Mouse (Mus musculus): ENCODE data around the gene Slc5a3. TPM values are rescaled to one million over a fixed set of nuclear protein-coding genes. Genes with fewer than 3 reads are reported as not detected.
"Not testable (repeated sequence)": the region's sequence is repeated elsewhere in the genome, so short reads cannot be mapped to it uniquely, and the experiment has no call there.

Gene Slc5a3
- polyA plus RNA-seq, 1 experiment from 2014 or later = 5.7 TPM

DNA sequence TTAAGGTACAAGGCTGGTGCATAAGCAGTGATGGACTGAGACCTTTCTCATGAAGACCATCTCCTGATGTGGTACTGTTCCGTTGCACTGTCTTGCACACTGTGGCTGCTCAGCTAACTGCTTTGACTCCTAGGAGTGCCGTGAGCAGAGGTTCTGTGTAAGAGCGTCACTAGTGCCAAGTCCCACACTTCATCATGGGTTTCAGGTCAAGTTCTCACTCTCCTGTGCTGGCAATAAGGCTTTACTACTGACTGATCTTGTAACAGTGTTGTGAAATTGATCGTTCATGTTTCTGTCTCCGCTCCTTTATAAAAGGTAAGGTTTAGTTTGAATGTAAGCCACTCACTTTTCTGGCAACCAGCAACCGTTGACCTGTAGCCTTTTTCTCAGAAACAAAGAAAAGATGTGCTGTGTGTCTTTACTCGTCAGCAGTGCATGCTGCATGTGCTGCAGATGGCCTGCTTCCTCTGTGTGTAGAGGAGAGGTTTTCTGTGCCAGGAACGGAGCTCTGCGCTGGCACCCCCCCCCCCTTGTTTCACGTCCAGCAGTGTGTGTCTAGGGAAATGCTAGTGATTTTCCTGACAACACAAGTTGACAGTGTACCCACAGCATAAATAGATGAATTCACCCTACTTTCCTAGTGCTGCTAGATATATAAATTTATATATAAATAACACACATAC is 25.8 kb downstream of the Slc5a3 start:
- no peaks in the 10 kb centered on the region for H3K9me3 ChIP-seq (replicated peaks; ENCODE audit: control insufficient read depth, low read length)
- H3K9ac ChIP-seq (ENCODE audit: low read depth, low read length) = no peak overlapping the region
- WGBS (ENCODE audit: insufficient replicate concordance) = 82% methylated on average over 10 of the region's 10 CpGs
- H3K4me2 ChIP-seq = no peak overlapping the region
- H3K4me3 ChIP-seq (ENCODE audit: low read depth, low read length) = no peak overlapping the region
- H3K4me1 ChIP-seq (ENCODE audit: control insufficient read depth, insufficient read depth, low read length) = no peaks in the 10 kb centered on the region
- no peak overlapping the region for H3K27ac ChIP-seq (ENCODE audit: low read depth, low read length)
- peaks cover 4% of the 10 kb centered on the region; the same call in 1 of the 2 replicates for H3K36me3 ChIP-seq (ENCODE audit: control insufficient read depth, insufficient read depth, low read length)
- no peaks in the 10 kb centered on the region for H3K27me3 ChIP-seq (ENCODE audit: control insufficient read depth, insufficient read depth, low read length)
- ATAC-seq (replicated peaks; ENCODE audit: insufficient number of reproducible peaks, low FRiP score, low TSS enrichment) = no peak

DNA sequence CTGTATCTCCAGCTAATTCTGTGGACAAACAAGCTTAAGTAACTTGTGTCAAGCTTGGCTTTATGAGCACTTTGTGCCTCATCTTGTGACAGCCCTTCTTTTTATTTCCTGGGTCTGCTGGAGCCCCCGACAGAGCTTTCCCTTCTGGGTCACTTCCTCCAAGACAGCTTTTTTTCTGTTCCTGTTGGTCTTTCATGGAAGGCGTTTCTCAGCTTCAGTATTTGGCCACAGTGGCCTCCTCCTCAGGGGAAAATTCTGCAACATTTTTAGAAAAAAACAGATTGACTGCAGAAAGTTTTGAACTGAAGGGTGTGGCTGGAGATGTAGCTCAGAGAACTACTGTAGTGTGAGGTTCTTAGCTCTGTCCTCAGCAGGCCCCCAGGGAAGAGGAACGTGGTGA is 31.1 kb downstream of the Slc5a3 start:
- Histone ChIP-seq H3K9ac (ENCODE audit: low read depth, low read length) (no peak overlapping the region), H3K4me2 (no peak overlapping the region), H3K27ac (ENCODE audit: low read depth, low read length) (no peak overlapping the region), H3K4me3 (ENCODE audit: low read depth, low read length) (no peak overlapping the region), H3K27me3 (ENCODE audit: control insufficient read depth, insufficient read depth, low read length) (no peaks in the 10 kb centered on the region), H3K9me3 (replicated peaks; ENCODE audit: control insufficient read depth, low read length) (no peaks in the 10 kb centered on the region), H3K36me3 (ENCODE audit: control insufficient read depth, insufficient read depth, low read length) (no peaks in the 10 kb centered on the region), H3K4me1 (ENCODE audit: control insufficient read depth, insufficient read depth, low read length) (no peaks in the 10 kb centered on the region)
- 77% methylated on average over 3 of the region's 3 CpGs for WGBS (ENCODE audit: insufficient replicate concordance)
- no peak for ATAC-seq (replicated peaks; ENCODE audit: insufficient number of reproducible peaks, low FRiP score, low TSS enrichment)

DNA sequence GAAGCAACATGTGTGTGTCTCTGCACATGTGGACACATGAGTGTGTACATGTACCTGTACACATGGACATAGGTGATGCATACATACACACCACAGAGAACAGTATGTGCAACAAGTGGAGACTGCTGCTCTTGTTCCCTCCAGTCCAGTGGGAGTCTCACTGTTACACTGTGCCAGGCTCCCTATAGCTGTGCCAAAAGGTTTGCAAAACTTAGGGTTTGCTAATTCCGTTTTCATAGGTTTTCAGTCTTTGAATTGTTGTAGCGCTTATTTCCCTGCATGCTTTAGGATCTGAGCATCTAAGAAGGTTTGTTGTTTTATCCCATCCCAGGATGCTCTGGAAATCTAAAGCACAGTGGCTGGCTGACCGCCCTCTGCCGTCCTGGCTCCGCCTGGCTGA is 33.8 kb downstream of the Slc5a3 start:
- Histone ChIP-seq H3K9ac (ENCODE audit: low read depth, low read length) (no peak overlapping the region), H3K4me1 (ENCODE audit: control insufficient read depth, insufficient read depth, low read length) (no peaks in the 10 kb centered on the region), H3K27ac (ENCODE audit: low read depth, low read length) (no peak overlapping the region), H3K36me3 (ENCODE audit: control insufficient read depth, insufficient read depth, low read length) (no peaks in the 10 kb centered on the region), H3K4me3 (ENCODE audit: low read depth, low read length) (no peak overlapping the region), H3K9me3 (replicated peaks; ENCODE audit: control insufficient read depth, low read length) (no peaks in the 10 kb centered on the region), H3K27me3 (ENCODE audit: control insufficient read depth, insufficient read depth, low read length) (no peaks in the 10 kb centered on the region), H3K4me2 (no peak overlapping the region)
- no peak for ATAC-seq (replicated peaks; ENCODE audit: insufficient number of reproducible peaks, low FRiP score, low TSS enrichment)
- 77% methylated on average over 5 of the region's 5 CpGs for WGBS (ENCODE audit: insufficient replicate concordance)

DNA sequence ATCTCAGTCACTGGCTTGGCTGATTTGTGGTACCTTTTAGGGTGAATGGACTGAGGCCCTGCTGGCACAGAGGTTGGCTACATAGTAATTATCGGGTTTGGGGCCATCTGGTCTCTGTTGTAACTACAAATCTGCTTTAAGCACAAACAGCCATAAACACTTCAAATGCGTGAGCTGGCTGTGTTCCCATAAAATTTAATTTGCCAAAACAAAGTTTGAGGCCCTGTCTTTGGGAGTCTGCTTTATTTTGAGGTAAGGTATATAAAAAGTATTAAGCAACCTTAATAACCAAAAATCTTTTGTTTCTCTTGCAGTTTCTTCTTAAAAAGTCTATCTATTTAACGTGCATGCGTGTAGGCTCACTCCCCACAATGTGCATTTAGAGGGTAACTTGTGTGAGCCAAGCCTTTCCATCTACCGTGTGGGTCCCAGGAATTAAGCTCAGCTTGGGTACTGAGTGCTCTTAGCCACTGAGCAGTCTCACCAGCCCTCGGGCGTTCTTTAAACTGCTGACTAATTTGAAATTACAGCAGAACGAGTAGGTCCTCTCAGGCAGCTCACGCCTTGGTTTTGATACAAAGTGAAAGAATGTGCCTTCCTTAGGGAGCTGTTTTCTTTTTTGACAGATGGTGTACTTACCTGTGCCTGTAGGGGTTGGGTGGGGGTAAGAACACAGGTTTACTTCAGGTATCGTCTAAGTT is 40.4 kb downstream of the Slc5a3 start:
- Histone ChIP-seq H3K27me3 (ENCODE audit: control insufficient read depth, insufficient read depth, low read length) (no peaks in the 10 kb centered on the region), H3K9me3 (replicated peaks; ENCODE audit: control insufficient read depth, low read length) (no peaks in the 10 kb centered on the region), H3K9ac (ENCODE audit: low read depth, low read length) (no peak overlapping the region), H3K4me2 (no peak overlapping the region), H3K27ac (ENCODE audit: low read depth, low read length) (no peak overlapping the region), H3K36me3 (ENCODE audit: control insufficient read depth, insufficient read depth, low read length) (no peaks in the 10 kb centered on the region), H3K4me3 (ENCODE audit: low read depth, low read length) (no peak overlapping the region), H3K4me1 (ENCODE audit: control insufficient read depth, insufficient read depth, low read length) (no peaks in the 10 kb centered on the region)
- WGBS (ENCODE audit: insufficient replicate concordance) = 87% methylated on average over 10 of the region's 10 CpGs
- ATAC-seq (replicated peaks; ENCODE audit: insufficient number of reproducible peaks, low FRiP score, low TSS enrichment) = no peak

DNA sequence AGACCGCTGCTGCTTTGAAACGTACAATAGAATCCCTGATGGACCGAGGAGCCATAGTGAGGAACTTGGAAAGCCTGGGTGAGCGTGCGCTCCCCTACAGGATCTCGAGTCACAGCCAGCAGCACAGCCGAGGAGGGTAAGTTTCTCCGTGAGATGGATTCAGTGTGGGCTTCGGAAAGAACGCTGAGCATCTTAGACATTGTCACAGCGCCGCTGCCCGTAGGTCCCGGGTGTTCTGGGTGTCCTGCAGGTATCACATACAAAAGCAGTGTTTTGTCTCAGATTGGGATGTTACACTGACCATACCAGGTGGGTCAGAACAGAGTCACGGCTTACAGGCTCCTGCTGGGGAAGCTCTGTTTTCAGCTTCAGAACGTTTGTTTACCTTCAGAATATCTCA is 41.5 kb downstream of the Slc5a3 start:
- H3K27me3 ChIP-seq (ENCODE audit: control insufficient read depth, insufficient read depth, low read length) = no peaks in the 10 kb centered on the region
- no peak for ATAC-seq (replicated peaks; ENCODE audit: insufficient number of reproducible peaks, low FRiP score, low TSS enrichment)
- no peaks in the 10 kb centered on the region for H3K9me3 ChIP-seq (replicated peaks; ENCODE audit: control insufficient read depth, low read length)
- H3K4me3 ChIP-seq (ENCODE audit: low read depth, low read length) = no peak overlapping the region
- no peak overlapping the region for H3K27ac ChIP-seq (ENCODE audit: low read depth, low read length)
- 86% methylated on average over 16 of the region's 16 CpGs for WGBS (ENCODE audit: insufficient replicate concordance)
- peaks cover 4% of the 10 kb centered on the region; the same call in 1 of the 2 replicates for H3K4me1 ChIP-seq (ENCODE audit: control insufficient read depth, insufficient read depth, low read length)
- H3K9ac ChIP-seq (ENCODE audit: low read depth, low read length) = no peak overlapping the region
- no peak overlapping the region for H3K4me2 ChIP-seq
- H3K36me3 ChIP-seq (ENCODE audit: control insufficient read depth, insufficient read depth, low read length) = no peaks in the 10 kb centered on the region

DNA sequence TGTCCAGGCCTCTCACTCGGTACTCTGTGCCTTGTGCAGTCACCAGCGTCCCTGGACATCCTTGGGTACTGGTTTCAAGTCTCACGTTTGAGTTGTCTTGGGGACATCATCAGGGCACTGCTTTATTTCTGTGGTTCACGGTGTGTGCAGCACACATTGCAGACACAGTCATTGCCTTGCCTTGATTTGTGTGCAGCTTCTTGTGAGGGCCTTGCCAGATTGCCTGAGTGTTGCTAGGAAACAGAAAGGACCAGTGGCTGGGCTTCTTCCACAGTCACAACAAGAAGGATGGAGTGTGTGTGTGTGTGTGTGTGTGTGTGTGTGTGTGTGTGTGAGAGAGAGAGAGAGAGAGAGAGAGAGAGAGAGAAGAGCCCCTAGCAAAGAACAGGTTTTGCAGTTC is 42.0 kb downstream of the Slc5a3 start:
- no peak overlapping the region for H3K4me3 ChIP-seq (ENCODE audit: low read depth, low read length)
- H3K4me1 ChIP-seq (ENCODE audit: control insufficient read depth, insufficient read depth, low read length) = peaks cover 9% of the 10 kb centered on the region; the same call in 1 of the 2 replicates
- 83% methylated on average over 4 of the region's 4 CpGs for WGBS (ENCODE audit: insufficient replicate concordance)
- no peak overlapping the region for H3K27ac ChIP-seq (ENCODE audit: low read depth, low read length)
- H3K27me3 ChIP-seq (ENCODE audit: control insufficient read depth, insufficient read depth, low read length) = no peaks in the 10 kb centered on the region
- no peak overlapping the region for H3K4me2 ChIP-seq
- H3K9ac ChIP-seq (ENCODE audit: low read depth, low read length) = no peak overlapping the region
- H3K36me3 ChIP-seq (ENCODE audit: control insufficient read depth, insufficient read depth, low read length) = no peaks in the 10 kb centered on the region
- H3K9me3 ChIP-seq (replicated peaks; ENCODE audit: control insufficient read depth, low read length) = no peaks in the 10 kb centered on the region
- no peak for ATAC-seq (replicated peaks; ENCODE audit: insufficient number of reproducible peaks, low FRiP score, low TSS enrichment)

DNA sequence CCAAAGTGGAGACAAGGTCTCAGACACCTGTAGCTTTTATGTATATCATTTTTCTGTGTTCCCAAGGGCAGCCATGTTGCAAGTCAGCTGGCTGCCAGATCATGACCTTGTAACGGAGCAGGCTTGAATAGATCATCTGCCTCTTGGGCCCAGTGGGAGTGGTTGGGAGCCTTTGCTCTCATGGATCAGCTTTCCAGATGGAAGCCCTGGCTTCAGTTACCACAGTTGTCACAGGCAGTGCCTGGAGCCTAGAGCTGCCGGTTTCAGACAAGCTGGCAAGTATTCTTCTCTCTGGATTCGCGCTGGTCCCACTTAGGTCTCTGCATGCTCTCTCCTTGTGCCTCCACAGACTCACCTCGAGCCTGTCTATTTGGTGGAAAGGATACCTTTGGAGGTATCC is 44.0 kb downstream of the Slc5a3 start:
- Histone ChIP-seq H3K36me3 (ENCODE audit: control insufficient read depth, insufficient read depth, low read length) (no peaks in the 10 kb centered on the region), H3K4me2 (no peak overlapping the region), H3K9ac (ENCODE audit: low read depth, low read length) (no peak overlapping the region), H3K27ac (ENCODE audit: low read depth, low read length) (no peak overlapping the region), H3K9me3 (replicated peaks; ENCODE audit: control insufficient read depth, low read length) (no peaks in the 10 kb centered on the region), H3K4me1 (ENCODE audit: control insufficient read depth, insufficient read depth, low read length) (peaks cover 9% of the 10 kb centered on the region; the same call in 1 of the 2 replicates), H3K27me3 (ENCODE audit: control insufficient read depth, insufficient read depth, low read length) (no peaks in the 10 kb centered on the region), H3K4me3 (ENCODE audit: low read depth, low read length) (no peak overlapping the region)
- ATAC-seq (replicated peaks; ENCODE audit: insufficient number of reproducible peaks, low FRiP score, low TSS enrichment) = no peak
- WGBS (ENCODE audit: insufficient replicate concordance) = 74% methylated on average over 5 of the region's 5 CpGs

DNA sequence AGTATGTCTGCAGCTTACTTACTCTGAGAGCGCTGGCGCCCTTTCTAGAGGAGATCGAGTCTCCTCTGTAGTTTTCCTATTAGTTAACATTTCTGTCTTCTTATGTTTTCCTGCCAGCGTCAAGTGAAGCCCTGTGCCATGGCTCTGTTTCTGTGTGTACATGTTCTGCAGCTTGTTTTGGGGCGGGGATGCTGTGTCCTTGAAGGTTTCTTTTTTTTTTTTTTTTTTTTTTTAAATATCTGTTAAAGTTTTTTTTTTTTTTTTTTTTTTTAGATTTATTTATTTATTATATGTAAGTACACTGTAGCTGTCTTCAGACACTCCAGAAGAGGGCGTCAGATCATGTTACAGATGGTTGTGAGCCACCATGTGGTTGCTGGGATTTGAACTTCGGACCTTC is 44.8 kb downstream of the Slc5a3 start:
- not testable (repeated sequence) for H3K36me3 ChIP-seq (ENCODE audit: control insufficient read depth, insufficient read depth, low read length); H3K4me3 ChIP-seq (ENCODE audit: low read depth, low read length); H3K27me3 ChIP-seq (ENCODE audit: control insufficient read depth, insufficient read depth, low read length); ATAC-seq (replicated peaks; ENCODE audit: insufficient number of reproducible peaks, low FRiP score, low TSS enrichment); H3K4me1 ChIP-seq (ENCODE audit: control insufficient read depth, insufficient read depth, low read length); H3K9me3 ChIP-seq (replicated peaks; ENCODE audit: control insufficient read depth, low read length); H3K27ac ChIP-seq (ENCODE audit: low read depth, low read length); H3K9ac ChIP-seq (ENCODE audit: low read depth, low read length); H3K4me2 ChIP-seq
- WGBS (ENCODE audit: insufficient replicate concordance) = 92% methylated on average over 6 of the region's 7 CpGs

All from heart, embryonic 11.5 days (tissue).